8 mouse cellular contexts compared by ENCODE assay signal in genomic region chrX:167210319-167210728, GRCm38 (mm10). TPM values are rescaled to one million over a fixed set of nuclear protein-coding genes. Genes with fewer than 3 reads are reported as not detected.
DNase-seq lines count a peak whose midpoint lies in the region; ATAC-seq and TF ChIP-seq lines count a peak whose summit lies in the region.

No protein-coding gene starts in this region.

- no peaks in the 10 kb centered on the region for H3K36me3 ChIP-seq in heart, embryonic 11.5 days (ENCODE audit: control insufficient read depth, insufficient read depth, low read length)
- H3K36me3 ChIP-seq in kidney, postnatal 0 days (ENCODE audit: insufficient read depth, low read length): no peaks in the 10 kb centered on the region
- no peaks in the 10 kb centered on the region for H3K36me3 ChIP-seq in midbrain, embryonic 15.5 days (replicated peaks)

- peak; percentile 9 for DNase-seq in thymus, postnatal 0 days (ENCODE audit: low spot score)
- DNase-seq in thymus, postnatal 10 days (ENCODE audit: low spot score in 2 of 2): no peak
- DNase-seq in kidney, postnatal 0 days (ENCODE audit: low spot score): no peak
- no peak for DNase-seq in right cerebral cortex, adult 18-20 months
- no peak for DNase-seq in adrenal gland, postnatal 14 days

- no peaks in the 10 kb centered on the region for H3K9me3 ChIP-seq in heart, embryonic 11.5 days (replicated peaks; ENCODE audit: control insufficient read depth, low read length)
- H3K9me3 ChIP-seq in kidney, postnatal 0 days (replicated peaks; ENCODE audit: low read length): no peaks in the 10 kb centered on the region
- H3K9me3 ChIP-seq in midbrain, embryonic 15.5 days: no peaks in the 10 kb centered on the region

- ATAC-seq in heart, embryonic 11.5 days (replicated peaks; ENCODE audit: insufficient number of reproducible peaks, low FRiP score, low TSS enrichment): no peak
- ATAC-seq in kidney, postnatal 0 days (replicated peaks; ENCODE audit: low FRiP score, low read depth): no peak; the same call in 1 of the 2 replicates
- no peak for ATAC-seq in midbrain, embryonic 15.5 days (replicated peaks)
- ATAC-seq in erythroblast, adult 5-6 weeks (replicated peaks; ENCODE audit: low FRiP score, poor library complexity, severe bottlenecking): no peak

- H3K27ac ChIP-seq in heart, embryonic 11.5 days (ENCODE audit: low read depth, low read length): 0 out of 2 replicates have a peak overlapping the region, but pooled peaks have one; percentile 41
- H3K27ac ChIP-seq in kidney, postnatal 0 days: no peak overlapping the region
- H3K27ac ChIP-seq in midbrain, embryonic 15.5 days: peak overlapping the region; percentile 93

- H3K27me3 ChIP-seq in heart, embryonic 11.5 days (ENCODE audit: control insufficient read depth, insufficient read depth, low read length): no peaks in the 10 kb centered on the region
- H3K27me3 ChIP-seq in kidney, postnatal 0 days (ENCODE audit: insufficient read depth, low read length): no peaks in the 10 kb centered on the region
- H3K27me3 ChIP-seq in midbrain, embryonic 15.5 days (replicated peaks): 0 out of 2 replicates have a peak, but pooled peaks cover 3% of the 10 kb centered on the region

- H3K4me2 ChIP-seq in heart, embryonic 11.5 days: peak overlapping the region; percentile 59
- H3K4me2 ChIP-seq in kidney, postnatal 0 days (ENCODE audit: low read length): peak overlapping the region; percentile 51
- H3K4me2 ChIP-seq in midbrain, embryonic 15.5 days: peak overlapping the region; percentile 56

- no peak for TF ChIP-seq CTCF in kidney, postnatal 0 days (IDR thresholded peaks at IDR 0.05; ENCODE audit: low read depth)

- H3K4me1 ChIP-seq in heart, embryonic 11.5 days (ENCODE audit: control insufficient read depth, insufficient read depth, low read length): no peaks in the 10 kb centered on the region
- no peaks in the 10 kb centered on the region for H3K4me1 ChIP-seq in kidney, postnatal 0 days (replicated peaks; ENCODE audit: insufficient read depth, low read length)
- H3K4me1 ChIP-seq in midbrain, embryonic 15.5 days: peaks cover 12% of the 10 kb centered on the region

- 31% methylated on average over 6 of the region's 6 CpGs for WGBS in heart, embryonic 11.5 days (ENCODE audit: insufficient replicate concordance)
- WGBS in kidney, postnatal 0 days: 44% methylated on average over 6 of the region's 6 CpGs
- 41% methylated on average over 6 of the region's 6 CpGs for WGBS in midbrain, embryonic 15.5 days

- no peak overlapping the region for H3K9ac ChIP-seq in heart, embryonic 11.5 days (ENCODE audit: low read depth, low read length)
- no peak overlapping the region for H3K9ac ChIP-seq in kidney, postnatal 0 days (ENCODE audit: low read depth, low read length)
- peak overlapping the region; percentile 80; the same call in 1 of the 2 replicates for H3K9ac ChIP-seq in midbrain, embryonic 15.5 days

- H3K4me3 ChIP-seq in heart, embryonic 11.5 days (ENCODE audit: low read depth, low read length): no peak overlapping the region
- H3K4me3 ChIP-seq in kidney, postnatal 0 days (replicated peaks; ENCODE audit: low read depth, low read length): 0 out of 2 replicates have a peak overlapping the region, but pooled peaks have one; percentile 58
- H3K4me3 ChIP-seq in midbrain, embryonic 15.5 days: peak overlapping the region; percentile 55

RNA-seq across cellular contexts. Expression of gene Tmsb4x, which starts 1.2 kb away (rescaled TPM):
- 6,098 and 6,310 TPM in 2 replicates for polyA plus RNA-seq in thymus, postnatal 0 days (2015; fragmentation: Nextera tagmentation; extraction: Ambion mirVana)
- polyA plus RNA-seq in heart, embryonic 11.5 days (2014; fragmentation: Nextera tagmentation; extraction: Ambion mirVana): 2,694 and 2,831 TPM in 2 replicates
- 3,825 and 4,073 TPM in 2 replicates for polyA plus RNA-seq in kidney, postnatal 0 days (2015; fragmentation: Nextera tagmentation; extraction: Ambion mirVana)
- 4,195 and 4,308 TPM in 2 replicates for polyA plus RNA-seq in midbrain, embryonic 15.5 days (2015; fragmentation: Nextera tagmentation; extraction: Ambion mirVana)
- total RNA-seq in erythroblast, adult 5-6 weeks (2015; ENCODE audit: low replicate concordance): 1,938 and 2,125 TPM in 2 replicates
- 844 and 1,294 TPM in 2 replicates for total RNA-seq in erythroblast, adult 5-6 weeks (2017; ENCODE audit: low replicate concordance)
- total RNA-seq in adrenal gland, postnatal 14 days (2021): 525 and 794 TPM in 2 replicates

RNA-seq across cellular contexts. Expression of gene Tlr8, which starts 53.8 kb away (rescaled TPM):
- 0.59 and 0.79 TPM in 2 replicates for polyA plus RNA-seq in thymus, postnatal 0 days (2015; fragmentation: Nextera tagmentation; extraction: Ambion mirVana)
- polyA plus RNA-seq in heart, embryonic 11.5 days (2014; fragmentation: Nextera tagmentation; extraction: Ambion mirVana): 0.06 and 0.17 TPM in 2 replicates
- 0.18 and 0.26 TPM in 2 replicates for polyA plus RNA-seq in kidney, postnatal 0 days (2015; fragmentation: Nextera tagmentation; extraction: Ambion mirVana)
- 0.15 TPM in 1 of 2 replicates, not detected in the other for polyA plus RNA-seq in midbrain, embryonic 15.5 days (2015; fragmentation: Nextera tagmentation; extraction: Ambion mirVana)
- total RNA-seq in erythroblast, adult 5-6 weeks (2015; ENCODE audit: low replicate concordance): 11.7 and 24.0 TPM in 2 replicates
- total RNA-seq in erythroblast, adult 5-6 weeks (2017; ENCODE audit: low replicate concordance): 5.3 and 11.2 TPM in 2 replicates
- 0.78 and 1.2 TPM in 2 replicates for total RNA-seq in adrenal gland, postnatal 14 days (2021)
